Mouse (Mus musculus) layer of hippocampus, postnatal 36 days (tissue): ENCODE results near the gene Terb2. TPM values are rescaled to one million over a fixed set of nuclear protein-coding genes. Genes with fewer than 3 reads are reported as not detected.

ENCODE experiments used
- DNase-seq, 2 experiments: peaks; one replicate each; pipeline ENCODE4 v3.0.0; 2022
- total RNA-seq, 2 experiments: library from RNA; stranded (reverse); gene quantifications; 2 replicates each; pipeline ENCODE4 v1.2.3; 2021

Gene Terb2
- total RNA-seq, 2 experiments from 2014 or later, result not detected

DNA sequence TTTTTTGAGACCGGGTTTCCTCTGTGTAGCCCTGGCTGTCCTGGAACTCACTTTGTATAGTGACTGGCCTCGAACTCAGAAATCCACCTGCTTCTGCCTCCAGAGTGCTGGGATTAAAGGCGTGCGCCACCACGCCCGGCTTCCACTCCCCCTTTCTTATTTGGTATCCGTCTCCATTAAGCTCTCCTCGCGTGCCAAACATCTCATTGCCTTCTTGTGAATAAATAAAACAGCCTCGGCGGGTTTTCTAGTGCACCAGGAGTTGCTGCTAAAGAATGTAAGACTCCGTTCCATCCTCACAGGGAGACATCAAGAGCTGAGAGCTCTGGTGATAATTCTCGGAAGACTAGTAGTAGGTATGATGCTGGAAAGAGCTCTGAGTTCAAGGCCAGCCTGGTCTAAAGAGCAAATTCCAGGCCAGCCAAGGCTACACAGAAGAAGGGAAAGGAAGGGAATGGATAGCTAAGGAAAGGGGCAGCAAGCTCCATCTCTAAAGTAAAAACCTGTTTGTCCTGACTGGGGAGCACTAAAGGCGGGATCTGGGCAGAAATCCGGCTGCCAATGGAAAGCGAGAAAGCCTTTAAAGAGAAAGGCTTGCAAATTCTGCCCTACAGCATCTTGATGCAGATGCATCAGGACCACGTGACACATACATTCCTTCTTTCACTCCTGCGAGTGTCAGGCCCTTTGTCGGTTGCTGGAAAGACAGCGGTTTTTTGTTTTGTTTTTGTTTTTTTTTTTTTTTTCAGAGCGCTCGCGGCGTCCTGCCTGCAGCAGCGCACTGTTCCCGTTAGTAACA lies 47.9 kb downstream of the Terb2 start:
- peak in 1 of 2 experiments; percentile 9 for DNase-seq

DNA sequence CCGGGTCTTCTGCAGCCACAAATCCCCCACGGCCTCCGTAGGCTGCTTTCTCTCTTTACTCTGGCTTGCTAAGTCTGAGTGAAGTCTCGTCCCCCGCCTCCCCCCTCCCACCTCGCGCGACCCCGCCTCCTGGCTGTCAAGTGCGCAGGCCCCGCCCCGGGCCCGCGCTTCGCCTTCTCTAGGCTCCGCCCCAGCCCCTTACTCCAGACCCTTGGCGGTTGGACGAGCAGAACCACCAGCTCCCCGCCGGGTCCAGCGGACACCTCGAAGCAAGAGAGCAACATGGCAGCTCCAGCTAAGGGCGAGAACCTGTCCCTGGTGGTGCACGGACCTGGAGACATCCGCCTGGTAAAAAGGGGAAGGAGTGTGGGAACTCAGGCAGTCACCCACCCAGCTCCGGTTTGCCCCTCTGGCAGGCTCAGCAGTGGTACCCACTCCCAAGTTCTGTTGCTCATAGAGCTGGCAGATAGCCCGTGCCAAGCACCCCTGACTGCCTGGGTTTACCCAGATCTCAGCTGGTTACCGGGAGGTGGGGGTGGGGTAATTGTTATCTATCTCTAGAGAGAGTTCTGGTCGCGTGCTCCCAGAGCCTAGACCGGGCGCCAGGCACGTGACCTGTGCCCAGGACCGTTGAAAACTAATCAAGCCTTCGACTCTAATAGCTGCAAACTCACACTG lies 48.7 kb downstream of the Terb2 start, which contains the start of gene Sord:
Gene Sord (plus strand): TSS at position 139 of the 678 bp plus-strand sequence.
- DNase-seq, result peak; percentile 69 to 71

DNA sequence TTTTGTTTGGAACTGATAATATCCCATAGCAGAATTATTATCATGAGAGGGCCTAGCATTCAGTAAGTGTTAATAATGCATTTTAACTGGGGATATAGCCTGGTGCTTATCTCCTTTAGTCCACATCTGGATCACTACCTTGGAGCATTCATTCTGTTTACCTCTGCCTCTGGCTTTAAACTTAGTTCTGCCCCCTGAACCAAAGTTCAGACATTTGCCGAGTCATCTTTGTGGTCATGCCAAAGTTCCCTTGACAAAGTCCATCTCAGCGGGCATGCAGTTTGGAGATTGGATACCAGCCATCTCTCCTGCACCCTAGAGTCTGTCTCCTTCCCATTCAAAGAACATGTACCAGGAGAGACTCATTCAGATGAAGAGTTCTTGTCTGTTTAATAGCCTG lies 49.4 kb downstream of the Terb2 start:
- DNase-seq, result no peak

DNA sequence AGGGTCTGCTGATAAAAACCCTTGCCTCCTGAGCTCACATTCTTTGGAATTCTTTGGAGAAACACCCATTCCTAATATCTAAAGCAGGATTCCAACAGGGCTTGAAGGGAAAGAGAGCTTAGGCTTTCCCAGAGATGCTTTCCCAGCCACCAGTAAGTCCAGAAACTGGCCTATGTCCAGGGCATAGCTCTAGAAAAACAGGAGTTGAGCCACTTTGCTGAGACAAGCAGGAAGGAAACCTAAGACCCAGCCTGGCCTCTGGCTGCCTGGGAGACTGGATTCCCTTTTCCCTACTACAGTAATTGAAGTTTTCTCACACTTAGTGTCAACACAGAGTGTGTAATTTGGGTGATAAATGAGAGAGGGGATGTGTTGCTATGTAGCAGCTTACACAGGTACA lies 50.2 kb downstream of the Terb2 start:
- DNase-seq, result no peak

DNA sequence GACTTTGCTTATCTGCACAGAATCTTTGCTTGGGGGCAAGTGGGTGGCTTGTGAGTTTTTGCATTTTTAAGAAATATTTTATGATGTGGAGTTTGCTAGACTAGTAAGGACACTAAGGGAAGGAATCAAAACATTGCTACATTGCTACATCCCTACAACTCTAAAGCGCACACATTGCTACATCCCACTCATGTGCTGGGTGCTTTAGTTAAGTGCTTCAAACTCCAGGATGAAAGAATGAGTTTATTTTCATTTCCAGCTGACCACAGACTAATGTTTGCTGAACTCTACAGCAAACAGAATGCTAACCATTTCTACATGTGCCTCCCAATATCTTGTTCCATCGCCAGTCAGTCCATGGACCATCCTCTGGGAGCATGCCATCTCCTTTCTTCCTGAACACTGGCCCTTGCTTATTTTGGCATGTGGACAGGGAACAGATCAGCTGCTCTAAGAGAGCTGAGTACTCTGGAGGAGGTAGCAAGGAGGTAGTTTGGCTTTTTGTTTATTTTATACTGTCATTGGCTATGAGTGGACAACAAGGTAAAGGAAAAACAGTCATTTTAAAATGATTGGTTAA lies 51.9 kb downstream of the Terb2 start:
- no peak for DNase-seq

DNA sequence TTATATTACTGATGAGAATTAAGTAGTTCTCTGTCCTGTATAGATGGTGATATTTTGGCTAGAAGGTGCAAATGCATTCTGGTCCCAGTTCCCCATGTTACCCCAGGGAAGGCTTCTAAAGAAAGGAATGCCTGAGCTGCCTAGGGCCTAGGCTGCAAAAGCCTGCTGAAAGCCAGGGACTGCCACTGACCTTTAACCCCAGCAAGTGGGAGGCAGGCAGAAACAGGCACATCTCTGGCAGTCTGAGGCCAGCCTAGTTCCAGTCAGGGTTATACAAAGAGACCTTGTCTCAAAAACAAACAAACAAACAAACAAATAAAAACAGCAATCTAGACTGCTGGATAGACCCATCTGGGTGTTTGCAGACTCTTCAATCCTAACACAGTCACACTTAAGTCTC lies 54.7 kb downstream of the Terb2 start:
- DNase-seq, result no peak

DNA sequence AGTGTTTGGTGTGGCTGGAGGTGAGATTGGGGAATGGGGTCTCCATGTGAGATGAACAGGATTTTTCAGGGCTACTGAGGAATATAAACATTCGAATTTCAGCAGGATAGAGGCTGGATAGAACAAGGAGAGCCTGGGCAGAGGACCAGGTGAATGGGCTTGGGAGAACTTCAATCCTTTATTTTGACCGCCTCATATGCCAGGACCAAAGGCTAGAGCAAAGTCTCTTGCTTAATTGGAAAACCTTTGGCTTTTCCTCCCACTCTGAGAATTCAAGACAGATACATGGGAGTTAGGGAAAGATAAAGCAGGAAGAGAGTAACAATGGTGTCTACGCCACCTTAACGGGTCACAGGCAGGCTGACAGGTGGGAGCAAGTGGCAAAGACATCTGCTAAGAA lies 55.2 kb downstream of the Terb2 start:
- no peak for DNase-seq

DNA sequence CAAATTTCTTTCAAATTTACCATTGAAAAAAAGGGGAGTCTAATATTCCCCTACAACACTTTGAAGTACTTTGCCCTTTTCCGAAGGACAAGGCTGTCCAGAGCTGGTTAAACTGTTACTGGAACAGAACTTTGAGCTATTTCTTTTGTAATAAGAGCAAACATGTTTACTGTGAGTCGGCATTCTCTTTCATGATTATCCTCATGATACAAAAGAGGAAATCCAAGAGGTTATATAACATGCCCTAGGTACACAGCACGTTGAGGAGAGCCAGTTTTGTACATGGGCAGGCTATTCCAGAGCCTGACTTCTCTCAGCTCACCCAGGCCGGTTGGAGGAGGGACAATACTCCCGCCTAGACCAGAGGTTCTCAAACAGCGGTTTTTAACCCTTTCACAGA lies 55.9 kb downstream of the Terb2 start:
- DNase-seq, result no peak

DNA sequence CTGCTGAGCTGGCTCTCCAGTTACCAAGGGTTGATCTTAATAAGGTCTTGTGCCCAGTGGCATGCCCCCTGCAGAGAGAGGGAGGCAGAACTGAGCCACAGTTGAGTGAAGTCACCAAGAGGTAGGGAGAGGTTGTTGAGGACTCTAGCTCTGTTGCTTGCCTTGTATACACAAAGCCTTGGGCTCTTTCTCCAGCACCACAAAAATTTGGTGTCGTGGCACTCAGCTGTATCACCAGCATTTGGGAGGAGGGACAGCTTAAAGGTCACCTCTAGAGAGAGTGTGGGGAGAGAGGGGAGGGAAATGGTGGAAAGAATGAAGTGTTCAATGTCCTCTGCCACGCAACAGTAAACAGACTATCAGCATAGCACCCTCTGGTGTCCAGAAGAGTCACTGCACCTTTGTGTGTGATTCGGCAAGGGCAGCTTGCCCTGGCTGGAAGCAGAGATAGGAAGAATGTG lies 57.6 kb downstream of the Terb2 start:
- DNase-seq, result peak; percentile 51 to 74

DNA sequence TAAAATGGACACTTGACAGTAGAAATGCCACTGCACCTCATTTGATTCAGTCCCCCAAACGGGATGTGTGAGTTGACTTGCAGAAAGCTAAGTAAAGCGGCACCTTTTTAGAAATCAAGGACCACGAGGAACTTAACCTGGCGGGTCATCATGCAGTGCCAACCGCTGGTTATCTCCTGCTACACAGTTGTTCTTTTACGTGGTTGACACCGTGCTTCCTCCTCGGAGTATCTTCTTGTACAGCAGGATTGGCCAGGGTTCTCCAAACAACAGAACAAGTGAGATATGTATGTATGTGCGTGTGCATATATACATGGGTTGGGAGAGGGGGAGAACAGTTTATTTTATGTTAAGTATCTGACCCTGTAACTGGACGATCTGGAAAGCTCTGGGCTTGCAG lies 61.7 kb downstream of the Terb2 start:
- DNase-seq, result no peak

DNA sequence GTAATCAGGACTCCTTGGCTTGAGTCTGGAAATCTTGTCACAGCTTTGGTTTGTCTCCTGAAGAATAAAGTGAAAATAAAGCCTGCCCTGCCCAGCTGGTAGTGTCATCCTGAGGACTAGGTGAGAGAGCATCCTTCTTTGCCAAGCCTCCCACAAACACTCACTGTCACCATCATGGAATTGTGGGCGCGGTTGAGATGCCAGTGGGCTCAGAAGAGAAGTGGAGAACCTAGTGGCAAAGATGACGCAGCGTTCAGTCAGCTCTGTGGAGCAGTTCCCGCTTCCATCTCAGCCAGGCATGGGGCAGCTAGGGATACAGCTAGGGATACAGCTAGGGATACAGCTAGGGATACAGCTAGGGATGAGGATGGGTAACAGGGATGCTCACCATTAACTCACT lies 69.9 kb downstream of the Terb2 start:
- no peak for DNase-seq

Other genes starting within 250 kb of the Terb2 start
- gene Ctdspl2, start 230.3 kb upstream of the Terb2 start, total RNA-seq, result 10 to 100 TPM; 38.9 to 39.4 TPM
- gene Mageb3, start 230.2 kb upstream of the Terb2 start, total RNA-seq, result under 1 TPM; 0.22 to 0.30 TPM
- gene Eif3j1, start 157.7 kb upstream of the Terb2 start, total RNA-seq, result 10 to 100 TPM; 18.4 TPM
- gene Spg11, start 67.9 kb upstream of the Terb2 start, total RNA-seq, result 10 to 100 TPM; 15.2 to 16.5 TPM
- gene B2m, start 38.6 kb upstream of the Terb2 start, total RNA-seq, result 100 to 1,000 TPM in 1 of 2 experiments, 10 to 100 TPM in 1; 99.2 to 107 TPM
- gene Trim69, start 25.6 kb upstream of the Terb2 start, total RNA-seq, result not detected
- gene Patl2, start 83 bp upstream of the Terb2 start, total RNA-seq, result under 1 TPM in 1 of 2 experiments, not detected in 1; 0.12 TPM
- 10 to 100 TPM; 15.9 to 18.5 TPM for gene Sord, start 48.5 kb downstream of the Terb2 start, total RNA-seq
- under 1 TPM in 1 of 2 experiments, not detected in 1; 0.05 TPM for gene Duox2, start 112.2 kb downstream of the Terb2 start, total RNA-seq
- not detected for gene Duoxa2, start 112.6 kb downstream of the Terb2 start, total RNA-seq
- not detected for gene Duoxa1, start 127.5 kb downstream of the Terb2 start, total RNA-seq
- gene Duox1, start 129.4 kb downstream of the Terb2 start, total RNA-seq, result not detected
- 10 to 100 TPM; 56.6 to 60.0 TPM for gene Shf, start 182.9 kb downstream of the Terb2 start, total RNA-seq
- not detected for gene Slc28a2, start 240.2 kb downstream of the Terb2 start, total RNA-seq